Mouse (Mus musculus) embryonic fibroblast, embryonic 13.5 days (primary cell): Measurements from ENCODE around the gene Opn1sw. TPM values are rescaled to one million over a fixed set of nuclear protein-coding genes. Genes with fewer than 3 reads are reported as not detected.

Source experiments
- H3K27ac ChIP-seq: 2 replicates; pipeline ENCODE4 v1.5.1; 2012; ENCODE audit warnings: low read length, control low read depth, inconsistent platforms; ENCODE audit not compliant: insufficient read depth
- H3K4me1 ChIP-seq: 2 replicates; pipeline ENCODE4 v1.6.1; 2011; ENCODE audit warnings: low read length; ENCODE audit not compliant: control insufficient read depth, insufficient read depth
- H3K4me3 ChIP-seq: 2 replicates; pipeline ENCODE4 v1.5.1; 2011; ENCODE audit warnings: mild to moderate bottlenecking, control low read depth, low read length; ENCODE audit not compliant: insufficient read depth
- CTCF ChIP-seq: IDR thresholded peaks from 2 replicates; pipeline ENCODE4 v1.5.1; 2011; ENCODE audit warnings: mild to moderate bottlenecking, control low read depth, low read length, moderate library complexity, borderline replicate concordance; ENCODE audit not compliant: insufficient read depth
- POLR2A ChIP-seq: IDR thresholded peaks from 2 replicates; pipeline ENCODE4 v1.6.1; 2011; ENCODE audit warnings: low read depth, mild to moderate bottlenecking, control low read depth, low read length, moderate library complexity
- polyA plus RNA-seq: library from polyadenylated mRNA; stranded (reverse); fragments of >200 nt; gene quantifications from 2 replicates; pipeline ENCODE4 v1.2.4, GENCODE M21; 2011; ENCODE audit warnings: low read depth; ENCODE audit not compliant: missing spikeins, insufficient read length

The Opn1sw gene
- polyA plus RNA-seq, 1 experiment = 0.40 TPM

DNA sequence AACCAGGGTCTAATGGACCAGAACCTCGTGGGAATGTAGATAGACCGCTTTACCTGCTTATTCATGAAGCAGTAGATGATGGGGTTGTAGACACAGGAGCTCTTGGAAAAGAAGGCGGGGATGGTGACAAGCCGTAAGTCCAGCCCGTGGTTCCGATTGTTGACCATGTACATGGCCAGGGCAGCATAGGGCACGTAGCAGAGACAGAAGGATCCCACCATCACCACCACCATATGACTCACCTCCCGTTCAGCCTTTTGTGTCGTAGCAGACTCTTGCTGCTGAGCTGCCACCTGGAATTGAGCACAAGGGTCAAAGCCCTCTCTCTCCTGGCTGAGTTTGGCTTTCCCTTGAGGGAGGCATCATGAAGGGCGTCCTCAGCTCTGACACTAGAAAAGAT is 9.6 kb downstream of the Opn1sw start:
- Histone ChIP-seq H3K27ac (no peak overlapping the region), H3K4me3 (no peak overlapping the region), H3K4me1 (0 out of 2 replicates have a peak, but pooled peaks cover 2% of the 10 kb centered on the region)
- TF ChIP-seq CTCF (no peak), POLR2A (no peak)

DNA sequence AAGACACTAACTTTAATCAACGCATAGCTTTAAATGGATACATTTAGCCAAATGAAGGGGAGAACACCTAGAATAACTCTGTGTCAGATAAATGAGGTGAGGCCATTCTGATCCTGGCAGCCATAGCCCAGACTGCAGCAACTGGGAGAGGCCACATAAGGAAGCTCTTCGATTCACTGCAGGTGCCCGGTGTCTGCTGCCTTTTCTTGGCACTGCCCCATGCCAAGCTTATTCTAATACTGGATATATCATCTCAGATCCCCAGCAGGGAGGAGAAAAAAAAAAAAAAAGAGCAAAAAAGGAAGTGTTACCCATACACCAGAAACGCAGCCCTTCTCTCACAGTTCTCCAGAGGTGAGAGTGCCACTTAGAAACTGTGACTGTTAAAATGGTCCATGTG is 10.9 kb downstream of the Opn1sw start:
- Histone ChIP-seq H3K27ac (no peak overlapping the region), H3K4me3 (no peak overlapping the region), H3K4me1 (0 out of 2 replicates have a peak, but pooled peaks cover under 1% of the 10 kb centered on the region)
- TF ChIP-seq POLR2A = no peak
- TF ChIP-seq CTCF = no peak

DNA sequence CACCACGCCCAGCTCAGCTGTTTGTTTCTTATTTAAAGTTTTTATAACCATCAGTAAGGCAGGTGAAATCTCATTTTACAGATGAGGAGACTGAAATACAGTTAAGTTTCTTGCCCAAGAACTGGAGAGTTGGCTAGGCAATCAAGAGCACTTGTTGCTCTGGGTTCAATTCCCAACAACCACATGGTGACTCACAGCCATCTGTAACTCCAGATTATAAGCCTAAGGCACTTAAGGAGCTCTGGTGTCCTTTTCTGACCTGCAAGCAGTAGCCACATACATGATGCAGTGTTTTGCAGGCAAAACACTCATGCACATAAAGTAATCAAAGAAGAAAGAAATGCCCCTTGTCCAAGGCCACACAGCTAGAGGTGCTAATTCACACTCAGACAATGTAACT is 23.0 kb downstream of the Opn1sw start:
- TF ChIP-seq CTCF = no peak
- no peak for TF ChIP-seq POLR2A
- Histone ChIP-seq H3K4me3 (no peak overlapping the region), H3K27ac (peak overlapping the region; percentile 44; the same call in 1 of the 2 replicates), H3K4me1 (peaks cover 15% of the 10 kb centered on the region)

DNA sequence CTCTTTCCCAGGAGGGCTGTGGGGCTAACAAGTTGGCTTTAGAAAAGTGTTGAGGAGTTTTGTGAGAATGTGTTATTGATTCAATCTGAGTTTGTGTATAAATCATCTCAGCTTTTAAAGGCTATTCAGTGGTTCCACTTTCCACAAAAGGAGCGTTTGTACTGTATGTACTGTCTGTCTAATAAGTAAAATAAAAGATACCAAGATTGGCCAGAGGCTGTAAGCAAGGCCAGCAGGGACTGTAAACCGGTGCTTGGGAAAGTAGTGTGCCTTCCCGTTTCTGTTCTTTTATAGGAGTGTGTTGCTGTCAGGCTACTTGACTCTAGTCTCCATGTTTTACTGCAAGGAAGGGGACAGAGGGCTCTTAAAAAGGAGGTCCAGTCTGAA is 25.1 kb downstream of the Opn1sw start:
- H3K27ac ChIP-seq = peak overlapping the region; percentile 97
- TF ChIP-seq POLR2A (no peak), CTCF (no peak)
- H3K4me3 ChIP-seq = no peak overlapping the region
- peaks cover 15% of the 10 kb centered on the region for H3K4me1 ChIP-seq

DNA sequence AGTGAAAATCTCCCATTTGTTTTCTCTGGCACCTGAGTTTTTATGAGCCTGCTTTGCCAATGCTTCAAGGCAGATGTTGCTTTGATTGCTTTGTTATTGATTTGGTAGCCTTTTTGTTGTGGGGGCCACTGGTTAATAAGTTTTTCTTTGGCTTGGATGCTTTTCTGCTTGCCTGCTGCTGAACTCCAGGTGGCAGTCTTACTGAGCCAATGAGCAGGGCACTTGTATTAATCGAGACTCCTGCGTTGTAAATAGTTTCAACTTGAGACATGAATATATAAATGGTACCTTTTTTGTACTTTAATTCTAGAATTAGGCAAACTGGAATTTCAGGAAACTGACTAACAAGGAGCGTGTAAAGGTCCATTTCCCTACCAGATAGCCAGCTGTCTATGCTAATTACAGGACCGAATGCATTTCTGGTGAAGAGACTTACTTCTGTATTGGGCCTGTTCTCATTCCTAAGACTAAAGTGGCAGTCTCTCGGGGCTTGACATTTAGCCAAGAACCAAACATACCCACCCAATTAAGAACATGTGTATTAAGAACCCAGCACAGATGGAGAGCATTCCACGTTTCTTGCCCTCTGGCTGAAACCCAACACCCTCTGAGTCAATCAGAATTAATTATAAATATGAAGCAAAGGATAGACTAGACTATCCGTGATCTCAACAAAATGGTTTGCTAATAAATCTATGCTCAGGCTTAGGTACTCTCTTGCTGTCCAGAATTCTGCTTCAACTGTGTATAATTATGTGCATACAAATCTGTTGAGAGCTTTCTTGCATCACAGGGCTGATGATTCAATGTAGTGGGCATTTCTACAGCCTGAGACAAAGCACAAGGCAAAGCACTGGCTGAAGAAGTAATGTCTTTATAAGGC is 25.8 kb downstream of the Opn1sw start:
- no peak overlapping the region for H3K4me3 ChIP-seq
- H3K27ac ChIP-seq = peak overlapping the region; percentile 97
- H3K4me1 ChIP-seq = peaks cover 15% of the 10 kb centered on the region
- TF ChIP-seq CTCF = no peak
- TF ChIP-seq POLR2A = no peak

DNA sequence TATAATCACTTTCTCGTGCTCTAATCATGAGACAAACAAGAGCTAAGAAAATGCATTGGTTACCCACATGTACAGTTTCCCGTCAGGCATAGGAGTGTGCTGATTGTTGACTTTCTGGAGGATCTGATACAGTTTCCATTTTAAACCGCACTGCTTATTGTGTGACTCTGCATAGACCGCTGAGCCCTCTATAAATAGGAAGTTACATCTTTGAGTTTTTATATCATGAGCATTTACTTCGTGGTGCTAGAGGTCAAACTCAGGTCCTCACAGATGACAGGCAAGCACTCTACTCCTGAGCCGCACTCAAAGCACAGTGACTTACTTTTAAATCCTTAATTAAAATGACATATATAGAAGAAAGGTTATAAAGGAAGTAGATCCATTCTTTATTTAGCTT is 28.1 kb downstream of the Opn1sw start:
- Histone ChIP-seq H3K27ac (no peak overlapping the region), H3K4me1 (peaks cover 15% of the 10 kb centered on the region), H3K4me3 (no peak overlapping the region)
- TF ChIP-seq POLR2A (no peak), CTCF (no peak)

DNA sequence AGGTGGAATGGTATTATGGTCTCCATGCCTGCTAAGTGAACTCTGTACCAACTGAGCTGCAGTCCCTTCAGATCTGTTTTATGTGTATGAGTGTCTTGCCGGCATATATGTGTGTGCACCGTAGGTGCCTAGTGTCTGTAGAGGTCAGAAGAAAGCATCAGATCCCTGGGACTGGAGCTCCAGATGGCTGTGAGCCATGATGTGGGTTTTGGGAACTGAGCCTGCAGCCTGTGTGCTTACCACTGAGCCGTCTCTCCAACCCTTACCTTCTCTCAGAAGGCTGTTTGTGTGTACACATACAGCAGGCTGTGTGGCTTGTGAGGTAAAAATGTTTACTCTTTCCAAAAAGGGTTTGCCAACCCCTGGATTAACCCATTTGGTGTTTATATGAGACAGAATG is 28.9 kb downstream of the Opn1sw start:
- H3K27ac ChIP-seq = no peak overlapping the region
- no peak overlapping the region for H3K4me3 ChIP-seq
- no peak for TF ChIP-seq POLR2A
- TF ChIP-seq CTCF = no peak
- peaks cover 15% of the 10 kb centered on the region for H3K4me1 ChIP-seq

DNA sequence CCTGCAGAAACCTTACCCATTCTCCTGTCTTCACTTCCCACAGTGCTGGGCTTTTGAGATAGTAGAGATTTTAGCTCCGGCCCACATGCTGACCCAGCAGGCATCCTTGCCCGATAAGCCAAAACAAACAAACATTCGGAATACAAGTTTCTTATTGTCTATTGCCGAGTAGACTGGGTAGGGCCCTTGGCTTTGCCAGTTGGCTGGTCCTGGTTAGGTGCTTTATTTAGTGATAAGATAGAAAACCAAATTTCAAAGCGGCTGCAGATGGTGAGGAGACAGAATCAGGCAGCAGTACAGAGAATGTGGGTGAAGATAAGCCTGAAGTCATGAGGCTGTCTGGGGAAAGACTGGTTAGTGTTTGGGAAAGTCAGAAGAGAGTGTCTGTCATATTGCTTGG is 35.5 kb downstream of the Opn1sw start:
- Histone ChIP-seq H3K4me1 (peaks cover 7% of the 10 kb centered on the region), H3K27ac (peak overlapping the region; percentile 12; the same call in 1 of the 2 replicates), H3K4me3 (peak overlapping the region; percentile 9; the same call in 1 of the 2 replicates)
- TF ChIP-seq POLR2A (no peak), CTCF (no peak)

DNA sequence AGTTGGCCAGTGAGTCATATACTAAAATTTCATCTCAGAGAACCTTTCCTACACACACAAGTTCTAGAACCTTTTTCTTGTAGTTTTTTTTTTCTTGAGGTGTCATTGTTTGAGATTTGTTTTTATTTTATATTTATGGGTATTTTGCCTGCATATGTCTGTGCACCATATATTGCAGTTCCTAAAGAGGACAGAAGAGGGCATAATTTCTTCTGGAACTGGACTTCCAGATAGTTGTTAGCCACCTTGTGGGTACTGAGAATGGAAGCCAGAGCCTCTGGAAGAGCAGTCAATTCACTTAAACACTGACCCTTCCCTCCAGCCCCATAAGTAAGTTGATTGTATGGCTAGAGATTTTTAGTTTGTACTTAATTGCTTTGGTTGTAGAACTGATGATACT is 36.7 kb downstream of the Opn1sw start:
- Histone ChIP-seq H3K4me3 (no peak overlapping the region), H3K27ac (no peak overlapping the region), H3K4me1 (peaks cover 11% of the 10 kb centered on the region)
- TF ChIP-seq CTCF = no peak
- TF ChIP-seq POLR2A = no peak

DNA sequence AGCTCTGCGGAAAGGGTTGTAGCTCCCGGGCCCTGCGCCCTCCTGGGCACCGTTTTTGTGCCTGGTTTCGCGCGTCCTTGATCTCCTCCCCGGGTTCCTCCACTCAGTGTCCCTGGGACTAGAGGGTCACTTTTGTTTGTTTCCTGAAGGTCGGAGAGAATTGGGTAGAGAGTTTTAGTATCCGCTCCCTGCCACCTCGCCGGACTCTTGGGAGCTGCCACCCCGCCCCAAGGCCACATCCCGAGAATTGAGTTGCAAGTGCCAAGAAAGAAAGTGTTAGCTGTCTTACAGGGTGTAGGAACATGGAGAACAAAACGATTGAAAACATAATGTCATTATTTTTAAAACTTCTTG is 39.9 kb downstream of the Opn1sw start:
- peaks cover 11% of the 10 kb centered on the region for H3K4me1 ChIP-seq
- H3K4me3 ChIP-seq = peak overlapping the region; percentile 97
- peak overlapping the region; percentile 83 for H3K27ac ChIP-seq
- TF ChIP-seq POLR2A (no peak), CTCF (no peak)
